Mouse (Mus musculus) cerebellum, adult 2 months (tissue): Measurements from ENCODE around the gene Isoc2a. TPM values are rescaled to one million over a fixed set of nuclear protein-coding genes. Genes with fewer than 3 reads are reported as not detected.

Experiments used
- DNase-seq, 2 experiments: peaks; one replicate each; pipeline ENCODE4 v3.0.0; 2021
- H3K27ac ChIP-seq: fragments of 200-500 bp; 2 replicates; pipeline ENCODE4 v1.5.1; 2012; ENCODE audit warnings: low read length, control low read depth, inconsistent platforms; ENCODE audit not compliant: insufficient read depth
- H3K27me3 ChIP-seq: fragments of 200-500 bp; 2 replicates; pipeline ENCODE4 v1.6.1; 2012; ENCODE audit warnings: inconsistent platforms, mild to moderate bottlenecking, low read length, moderate library complexity; ENCODE audit not compliant: control insufficient read depth, insufficient read depth
- H3K4me1 ChIP-seq: fragments of 200-500 bp; 2 replicates; pipeline ENCODE4 v1.6.1; 2011; ENCODE audit warnings: low read length; ENCODE audit not compliant: control insufficient read depth, insufficient read depth
- H3K4me3 ChIP-seq: fragments of 200-500 bp; replicated peaks from 2 replicates; pipeline ENCODE3; 2011; ENCODE audit warnings: mild to moderate bottlenecking, low read depth, low read length, control low read depth; ENCODE audit not compliant: insufficient read depth
- CTCF ChIP-seq: fragments of 200-500 bp; IDR thresholded peaks from 2 replicates; pipeline ENCODE4 v1.5.1; 2011; ENCODE audit warnings: low read depth, mild to moderate bottlenecking, control low read depth, low read length, moderate library complexity, borderline replicate concordance; ENCODE audit not compliant: insufficient read depth
- POLR2A ChIP-seq: fragments of 200-500 bp; IDR thresholded peaks from 2 replicates; pipeline ENCODE4 v1.6.1; 2011; ENCODE audit warnings: low read length, control low read depth, borderline replicate concordance; ENCODE audit not compliant: insufficient read depth
- WGBS: fragments of 180-500 bp; shearing (Covaris S2); methylation state at CpG from one replicate; pipeline ENCODE4 v1.1.7; 2018; 5-methylcytosine and 5-hydroxymethylcytosine counted together
- polyA plus RNA-seq: library from polyadenylated mRNA; depleted of rRNA; stranded (reverse); fragments of >200 nt; gene quantifications from 2 replicates; pipeline ENCODE4 v1.2.3, GENCODE M21; 2012

Gene Isoc2a
- polyA plus RNA-seq, 1 experiment = 17.7 TPM

DNA sequence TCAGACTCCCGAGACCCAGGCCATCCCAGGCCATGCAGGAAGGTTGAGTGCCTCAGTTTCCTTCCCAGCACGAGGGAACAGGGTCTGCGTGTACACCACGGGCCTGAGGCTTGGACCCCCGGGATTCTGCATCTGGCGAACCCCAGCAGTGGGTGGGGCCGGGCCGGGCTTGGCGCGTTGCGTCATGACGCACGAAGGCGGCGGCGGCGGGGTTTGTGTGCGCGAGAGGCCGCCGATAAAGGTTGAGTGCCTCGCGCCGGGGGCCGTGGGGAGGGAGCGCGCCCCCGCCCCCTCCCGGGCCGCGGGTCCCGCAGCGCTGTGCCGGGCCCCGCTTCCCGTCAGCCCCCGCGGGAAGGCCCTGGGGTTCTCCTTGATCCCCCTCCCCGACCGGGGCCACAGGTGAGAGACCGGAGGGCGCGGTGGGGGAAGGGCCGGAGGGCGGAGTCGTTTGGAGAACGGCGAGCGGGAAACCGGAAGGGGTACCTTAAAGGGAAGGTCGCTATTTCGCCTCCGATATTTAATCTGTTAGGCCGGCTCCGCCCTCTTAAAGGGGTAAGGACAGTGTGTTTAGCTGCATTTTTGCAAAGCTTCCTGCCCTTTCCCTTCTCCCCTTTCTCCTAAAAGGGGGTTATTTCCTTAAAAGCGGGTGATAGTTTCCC is 38.2 kb downstream of the Isoc2a start, which contains the start of gene Zfp628:
TSS of gene Zfp628 (plus strand) at position 211 of the 659 bp plus-strand sequence.
- Histone ChIP-seq H3K27ac (peak within 1 kb of the TSS; percentile 85), H3K4me3 (peak within 1 kb of the TSS; percentile 97), H3K4me1 (peaks cover 7% of the 10 kb centered on the region), H3K27me3 (no peaks in the 10 kb centered on the region)
- DNase-seq = peak; percentile 94 to 97
- 0% methylated on average over 48 of the region's 56 CpGs for WGBS
- peak; percentile 94 for TF ChIP-seq POLR2A
- TF ChIP-seq CTCF = no peak

DNA sequence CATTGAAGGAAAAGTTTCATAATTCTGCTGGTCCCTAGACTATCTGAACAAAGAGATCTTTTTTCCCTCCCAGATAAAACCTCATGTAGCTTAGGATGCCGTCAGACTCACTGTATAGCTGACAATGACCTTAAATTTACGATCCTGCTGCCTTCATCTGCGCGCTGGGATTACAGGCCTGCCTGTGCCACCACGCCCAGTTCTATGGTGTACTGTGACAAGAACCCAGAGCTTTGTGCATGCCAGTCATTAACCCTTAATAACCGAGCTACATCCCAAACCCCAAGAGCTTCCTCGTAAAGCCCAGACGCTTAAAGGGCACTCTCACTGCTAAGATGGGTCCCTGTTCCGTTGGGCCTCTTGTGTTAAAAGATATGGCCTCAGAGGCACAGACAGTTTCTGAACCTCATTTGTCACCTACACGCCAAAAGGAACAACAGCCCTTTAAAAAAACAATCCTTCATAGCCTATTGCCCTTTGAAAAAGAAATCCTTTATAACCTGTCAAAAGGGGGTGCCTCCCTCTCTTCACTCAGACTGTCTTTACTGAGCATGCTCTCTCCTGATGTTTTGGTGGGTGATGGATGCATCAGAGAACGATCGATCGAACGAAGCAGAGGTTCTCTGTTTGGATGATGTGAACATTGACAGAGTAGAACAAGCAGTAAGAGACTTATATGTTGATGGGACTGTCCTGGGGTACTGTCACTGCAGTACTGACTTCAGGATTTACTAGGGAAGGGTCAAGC is 38.9 kb downstream of the Isoc2a start:
- peak; percentile 65 to 69 for DNase-seq
- peak overlapping the region; percentile 31 for H3K27ac ChIP-seq
- WGBS = 12% methylated on average over 14 of the region's 14 CpGs
- H3K4me3 ChIP-seq = peak overlapping the region; percentile 97
- TF ChIP-seq CTCF (no peak), POLR2A (no peak)
- no peaks in the 10 kb centered on the region for H3K27me3 ChIP-seq
- peaks cover 7% of the 10 kb centered on the region for H3K4me1 ChIP-seq

- no peak for TF ChIP-seq CTCF
- TF ChIP-seq POLR2A = no peak
Measured at GRCm38 (mm10) chr7:4917494-4917893, 40.5 kb downstream of the Isoc2a start.

DNA sequence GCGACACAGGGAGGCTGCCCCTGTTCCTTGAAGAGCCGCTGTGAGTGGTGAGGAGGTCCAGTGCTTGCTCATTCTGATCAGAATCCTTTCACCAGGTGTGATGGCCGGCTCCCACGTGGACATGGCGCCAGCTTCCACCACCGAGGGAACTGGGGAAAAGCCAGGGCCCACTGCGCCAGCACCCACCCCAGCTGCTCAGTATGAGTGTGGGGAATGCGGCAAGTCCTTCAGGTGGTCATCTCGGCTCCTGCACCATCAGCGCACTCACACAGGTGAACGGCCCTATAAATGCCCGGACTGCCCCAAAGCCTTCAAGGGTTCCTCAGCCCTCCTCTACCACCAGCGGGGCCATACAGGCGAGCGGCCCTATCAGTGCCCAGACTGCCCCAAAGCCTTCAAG is 41.7 kb downstream of the Isoc2a start:
- no peak overlapping the region for H3K27ac ChIP-seq
- H3K4me3 ChIP-seq = no peak overlapping the region
- no peak for DNase-seq
- H3K27me3 ChIP-seq = no peaks in the 10 kb centered on the region
- WGBS = 86% methylated on average over 15 of the region's 15 CpGs
- peaks cover 7% of the 10 kb centered on the region for H3K4me1 ChIP-seq
- TF ChIP-seq POLR2A = no peak
- no peak for TF ChIP-seq CTCF

More at GRCm38 (mm10) chr7:4917494-4917893, 40.5 kb downstream of the Isoc2a start:
- Histone ChIP-seq H3K27ac (no peak overlapping the region), H3K4me1 (peaks cover 7% of the 10 kb centered on the region), H3K4me3 (no peak overlapping the region), H3K27me3 (no peaks in the 10 kb centered on the region)
- WGBS = 79% methylated on average over 2 of the region's 2 CpGs
- no peak for DNase-seq

DNA sequence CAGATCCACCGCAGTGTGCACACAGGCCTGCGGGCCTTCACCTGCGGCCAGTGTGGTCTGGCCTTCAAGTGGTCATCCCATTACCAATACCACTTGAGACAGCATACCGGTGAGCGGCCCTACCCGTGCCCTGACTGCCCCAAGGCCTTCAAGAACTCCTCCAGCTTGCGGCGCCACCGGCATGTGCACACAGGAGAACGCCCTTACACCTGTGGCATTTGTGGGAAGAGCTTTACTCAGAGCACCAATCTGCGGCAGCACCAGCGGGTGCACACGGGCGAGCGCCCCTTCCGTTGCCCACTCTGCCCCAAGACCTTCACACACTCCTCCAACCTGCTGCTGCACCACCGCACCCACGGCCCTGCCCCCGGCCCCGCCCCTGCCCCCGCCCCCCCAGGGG is 42.1 kb downstream of the Isoc2a start:
- Histone ChIP-seq H3K4me1 (peaks cover 7% of the 10 kb centered on the region), H3K27me3 (no peaks in the 10 kb centered on the region), H3K4me3 (no peak overlapping the region), H3K27ac (no peak overlapping the region)
- DNase-seq = no peak
- TF ChIP-seq CTCF (no peak), POLR2A (no peak)
- 88% methylated on average over 20 of the region's 21 CpGs for WGBS

- Histone ChIP-seq H3K27ac (no peak overlapping the region), H3K27me3 (no peaks in the 10 kb centered on the region), H3K4me1 (peaks cover 7% of the 10 kb centered on the region), H3K4me3 (no peak overlapping the region)
- no peak for DNase-seq
- no peak for TF ChIP-seq POLR2A
- no peak for TF ChIP-seq CTCF
- whole genome bisulfite sequencing = 91% methylated on average over 21 of the region's 21 CpGs
Measured at GRCm38 (mm10) chr7:4919971-4920370, 43.0 kb downstream of the Isoc2a start.

DNA sequence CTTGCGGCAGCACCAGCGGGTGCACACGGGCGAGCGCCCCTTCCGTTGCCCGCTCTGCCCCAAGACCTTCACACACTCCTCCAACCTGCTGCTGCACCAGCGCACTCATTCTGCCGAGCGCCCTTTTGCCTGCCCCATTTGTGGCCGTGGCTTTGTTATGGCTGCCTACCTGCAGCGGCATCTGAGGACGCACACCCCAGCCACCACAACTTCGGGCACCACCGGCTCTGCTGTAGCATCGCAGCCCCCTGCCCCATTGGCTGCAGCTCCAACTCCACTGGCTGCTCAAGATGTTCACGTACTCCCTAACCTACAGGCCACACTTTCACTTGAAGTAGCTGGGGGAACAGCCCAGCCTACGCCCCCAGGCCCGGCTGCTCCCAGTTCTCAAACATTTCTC is 43.5 kb downstream of the Isoc2a start:
- H3K27ac ChIP-seq = no peak overlapping the region
- TF ChIP-seq POLR2A (no peak), CTCF (no peak)
- H3K4me3 ChIP-seq = no peak overlapping the region
- no peaks in the 10 kb centered on the region for H3K27me3 ChIP-seq
- no peak for DNase-seq
- H3K4me1 ChIP-seq = peaks cover 7% of the 10 kb centered on the region
- 86% methylated on average over 19 of the region's 19 CpGs for WGBS

DNA sequence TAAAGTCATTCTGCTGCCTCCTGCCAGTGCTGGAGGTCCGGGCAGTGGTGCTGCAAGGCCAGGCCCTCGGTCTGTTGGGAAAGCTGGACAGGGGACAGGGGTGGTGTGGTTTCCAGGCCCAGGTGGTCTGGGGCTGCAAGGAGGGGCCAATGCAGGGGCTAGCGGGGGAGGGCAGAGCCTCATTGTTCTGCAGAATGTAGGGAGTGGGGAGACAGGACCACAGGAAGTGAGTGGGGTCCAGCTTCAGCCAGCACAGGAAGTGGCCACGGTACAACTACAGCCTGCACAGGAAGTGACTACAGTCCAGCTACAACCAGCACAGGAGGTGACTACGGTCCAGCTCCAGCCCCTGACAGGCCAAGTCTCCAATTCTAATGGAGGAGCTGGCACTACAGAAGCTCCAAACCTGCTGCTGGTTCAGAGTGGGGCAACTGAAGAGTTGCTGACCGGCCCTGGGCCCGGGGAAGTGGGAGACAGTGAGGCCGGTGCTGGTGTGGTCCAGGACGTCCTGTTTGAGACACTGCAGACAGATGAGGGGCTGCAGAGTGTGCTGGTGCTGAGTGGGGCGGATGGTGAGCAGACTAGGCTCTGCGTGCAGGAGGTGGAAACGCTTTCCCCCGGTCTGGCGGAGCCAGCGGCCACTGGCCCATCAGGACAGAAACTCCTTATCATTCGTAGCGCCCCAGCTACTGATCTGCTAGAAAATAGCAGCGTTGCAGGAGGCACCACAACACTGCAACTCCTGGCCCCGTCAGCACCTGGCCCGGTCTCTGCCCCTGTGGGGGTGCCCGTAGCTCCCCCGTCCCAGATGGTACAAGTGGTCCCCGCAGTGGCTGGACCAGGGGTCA is 44.2 kb downstream of the Isoc2a start:
- no peak for DNase-seq
- Histone ChIP-seq H3K4me3 (no peak overlapping the region), H3K4me1 (peaks cover 7% of the 10 kb centered on the region), H3K27ac (no peak overlapping the region), H3K27me3 (no peaks in the 10 kb centered on the region)
- TF ChIP-seq POLR2A (no peak), CTCF (no peak)
- WGBS = 56% methylated on average over 23 of the region's 23 CpGs
